Mouse (Mus musculus) cortical plate, adult 2 months (tissue): ENCODE measurements around the gene Zp1.

Source experiments
- CTCF ChIP-seq: fragments of 200-500 bp; IDR thresholded peaks from 2 replicates; pipeline ENCODE4 v1.5.1; 2011; ENCODE audit warnings: mild to moderate bottlenecking, control low read depth, low read length; ENCODE audit not compliant: insufficient read depth; ENCODE audit errors: extremely low read depth
- POLR2A ChIP-seq: fragments of 200-500 bp; IDR thresholded peaks from 2 replicates; pipeline ENCODE4 v1.6.1; 2011; ENCODE audit warnings: mild to moderate bottlenecking, low read length, control low read depth; ENCODE audit not compliant: insufficient read depth; ENCODE audit errors: extremely low read depth

GRCm38 (mm10) chr19:10946506-10946905 lies 26.1 kb upstream of the Zp1 start:
- no peak for TF ChIP-seq POLR2A
- TF ChIP-seq CTCF, result no peak
